Mouse (Mus musculus) bone marrow macrophage, adult 2 months (primary cell): Measurements from ENCODE around the gene Ulk4.

Experiments used
- CTCF ChIP-seq: IDR thresholded peaks from 2 replicates; pipeline ENCODE4 v1.5.1; 2012; ENCODE audit warnings: low read depth, mild to moderate bottlenecking, low read length, moderate library complexity
- POLR2A ChIP-seq: IDR thresholded peaks from 2 replicates; pipeline ENCODE4 v1.6.1; 2012; ENCODE audit warnings: mild to moderate bottlenecking, low read depth, low read length, borderline replicate concordance

DNA sequence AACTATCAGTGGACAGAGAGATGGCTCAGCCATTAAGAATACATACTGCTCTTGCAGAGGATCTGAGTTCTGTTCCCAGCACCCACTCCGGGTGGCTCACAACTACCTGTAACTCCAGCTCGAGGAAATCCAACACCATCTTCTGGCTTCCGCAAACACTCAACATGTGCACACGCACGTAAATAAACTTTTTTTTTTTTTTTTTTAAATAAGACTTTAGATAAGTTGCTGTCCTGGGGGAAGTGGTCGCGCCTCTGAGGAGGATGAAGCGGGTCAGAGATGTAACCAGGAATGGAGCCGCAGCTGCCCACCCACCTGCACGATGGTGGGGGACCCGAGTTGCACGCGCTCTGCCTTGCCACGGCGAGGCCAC lies 266 bp downstream of the Ulk4 start:
- TF ChIP-seq POLR2A (no peak), CTCF (no peak)
